Mouse (Mus musculus): ENCODE measurements around the gene Cdc42ep3. TPM values are rescaled to one million over a fixed set of nuclear protein-coding genes. Genes with fewer than 3 reads are reported as not detected.
A peak's percentile ranks its signal among the peaks of the same experiment; 100 is the strongest.

Gene Cdc42ep3
- polyA plus RNA-seq (2017; shearing (Covaris generic)): 10 to 100 TPM; 32.2 to 35.2 TPM

- ATAC-seq: peak; percentile 65
These were observed at the start of gene Cdc42ep3 for GRCm38 (mm10) chr17:79354444-79355270. Gene Cdc42ep3, minus strand, starts transcription at chr17:79355091.

DNA sequence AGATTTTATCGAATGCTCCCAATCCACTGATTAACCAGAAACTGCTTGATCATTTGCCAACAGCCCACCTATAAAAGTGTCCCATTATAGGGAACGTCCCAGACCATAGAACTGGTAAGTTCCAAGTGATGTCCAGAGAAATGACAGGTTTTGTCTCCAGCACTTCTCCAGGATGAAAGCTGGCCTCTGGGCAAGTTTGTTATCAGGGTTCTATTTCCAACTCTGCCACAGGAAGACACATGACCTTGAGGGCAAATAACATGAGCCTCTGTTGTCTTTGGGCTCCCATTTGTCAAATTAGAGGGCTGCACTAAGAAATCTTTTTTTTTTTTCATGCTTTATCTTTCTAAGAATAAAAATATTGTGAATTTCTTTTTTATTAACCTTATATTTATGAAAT lies 45.5 kb upstream of the Cdc42ep3 start:
- no peak for ATAC-seq

DNA sequence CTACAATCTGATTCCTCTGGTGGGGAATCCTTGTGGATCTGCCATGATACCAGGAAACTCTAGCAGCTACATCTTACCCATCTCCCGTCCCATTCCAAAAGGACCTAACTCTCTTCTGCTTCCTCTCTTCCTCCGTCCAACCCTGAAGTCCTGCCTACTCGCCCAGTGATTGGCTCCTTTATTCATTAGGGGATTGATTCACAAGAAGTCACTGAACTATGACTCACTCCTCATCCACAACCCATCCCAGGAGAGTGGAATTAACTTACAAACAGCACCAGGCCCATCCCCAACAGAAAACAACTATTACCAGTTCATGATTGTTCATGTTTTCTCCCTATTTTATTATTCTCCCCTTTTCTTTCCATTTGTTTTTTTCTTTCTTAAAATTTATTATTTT lies 43.5 kb upstream of the Cdc42ep3 start:
- ATAC-seq: no peak

- no peak for ATAC-seq
These were observed 39.9 kb upstream of the Cdc42ep3 start for GRCm38 (mm10) chr17:79394799-79395198.

DNA sequence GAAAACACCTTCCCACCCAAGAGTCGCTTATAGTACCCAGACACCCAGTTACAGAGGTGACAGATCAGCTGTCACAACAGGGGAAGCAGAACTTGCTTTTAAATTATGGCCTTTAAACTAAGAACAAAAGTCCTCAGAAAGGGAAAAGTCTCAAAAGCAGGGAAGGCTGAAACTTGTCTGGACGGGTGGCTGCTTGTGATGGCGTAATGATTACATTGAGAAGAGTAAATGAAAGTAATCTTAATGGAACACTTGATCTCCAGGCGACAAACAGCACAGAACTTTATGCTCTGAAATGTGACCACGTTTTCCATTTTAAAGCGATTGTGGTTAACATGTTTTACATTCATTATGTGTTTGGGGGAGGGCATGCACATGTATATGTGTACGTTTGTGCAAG lies 39.0 kb upstream of the Cdc42ep3 start:
- ATAC-seq: no peak

GRCm38 (mm10) chr17:79387465-79388066 lies 32.7 kb upstream of the Cdc42ep3 start:
- ATAC-seq: no peak

DNA sequence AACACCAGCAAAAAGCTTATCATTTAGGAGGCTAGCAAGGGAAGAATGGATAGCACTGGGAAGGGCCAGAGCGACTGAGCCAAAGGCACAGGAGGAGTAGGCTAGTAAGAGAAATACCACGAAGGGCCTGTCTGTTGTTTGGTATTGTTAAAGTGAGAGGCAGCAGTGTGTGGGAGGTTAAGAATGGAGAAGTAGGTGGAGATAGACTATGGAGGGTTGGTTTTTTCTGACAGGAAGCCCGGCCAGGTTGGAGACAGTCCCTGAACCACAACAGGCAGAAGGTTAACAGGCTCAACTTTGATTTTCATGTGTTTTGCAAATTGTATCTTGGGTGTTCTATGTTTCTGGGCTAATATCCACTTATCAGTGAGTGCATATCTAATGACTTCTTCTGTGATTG lies 26.6 kb upstream of the Cdc42ep3 start:
- ATAC-seq: peak; percentile 33

DNA sequence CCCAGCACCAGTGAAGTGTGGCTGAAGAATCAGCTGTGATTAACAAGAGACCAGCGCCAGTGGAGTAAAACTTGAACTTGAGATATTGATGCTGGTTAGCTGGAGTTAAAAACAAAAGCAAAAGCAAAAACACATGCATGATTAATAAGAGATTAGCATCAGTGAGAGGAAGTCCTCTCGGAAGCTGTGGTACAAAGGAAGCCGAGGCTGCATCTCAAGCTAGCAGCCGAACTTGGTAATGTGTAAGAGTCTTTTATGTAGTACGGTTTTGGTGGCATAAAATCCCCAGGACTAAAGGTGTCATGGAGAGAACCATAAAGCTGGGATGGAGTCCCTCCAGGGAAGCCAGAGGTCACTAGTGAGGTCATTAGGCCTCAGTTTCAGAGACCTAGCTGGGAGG lies 24.3 kb upstream of the Cdc42ep3 start:
- ATAC-seq: peak; percentile 96

GRCm38 (mm10) chr17:79376434-79377210 lies 21.7 kb upstream of the Cdc42ep3 start:
- no peak for ATAC-seq

DNA sequence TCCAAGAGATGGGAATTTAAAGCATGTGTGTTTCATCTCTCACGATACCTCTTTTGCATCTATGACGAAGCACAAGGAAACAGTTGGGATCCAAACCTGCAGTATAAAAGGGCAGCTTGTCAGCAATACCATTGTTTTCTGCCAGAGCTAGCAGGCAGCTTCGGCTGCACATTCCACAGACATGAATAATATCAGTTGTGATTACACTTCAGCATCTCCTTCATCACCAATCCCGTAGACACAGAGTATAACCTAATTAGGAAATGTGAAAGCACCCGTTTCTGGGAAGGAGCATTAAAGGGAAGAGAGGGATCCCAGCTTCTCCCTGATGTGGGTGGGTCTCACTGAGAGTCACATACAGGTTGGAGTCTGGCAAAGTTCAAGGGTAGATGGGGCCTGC lies 18.1 kb upstream of the Cdc42ep3 start:
- ATAC-seq: no peak

GRCm38 (mm10) chr17:79364749-79365450 lies 10.0 kb upstream of the Cdc42ep3 start:
- no peak for ATAC-seq

DNA sequence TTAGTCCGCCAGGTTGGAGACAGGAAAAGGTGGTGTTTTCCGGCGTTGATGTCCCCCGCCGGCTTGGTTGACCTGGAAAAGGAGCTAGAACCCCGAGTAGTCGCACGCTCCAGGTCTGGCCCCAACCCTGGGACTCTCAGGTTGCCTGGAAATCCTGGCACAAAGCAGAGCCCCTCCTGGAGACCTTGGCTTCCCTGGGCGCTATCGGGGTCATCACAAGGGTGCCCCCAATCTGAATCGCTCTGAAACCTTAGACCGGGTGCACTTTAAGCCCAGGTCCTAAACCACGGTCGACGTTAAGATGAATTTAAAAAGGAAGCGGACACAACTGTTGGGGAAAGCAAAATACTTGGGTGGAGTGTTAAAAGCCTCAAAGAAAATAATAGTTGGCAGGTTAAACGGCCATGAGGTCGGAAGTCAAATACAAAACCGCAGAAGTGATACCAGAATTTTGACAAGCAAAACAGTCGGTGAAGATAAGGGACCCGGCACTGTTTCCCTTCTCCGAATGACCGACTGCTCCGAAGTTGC lies 1.2 kb upstream of the Cdc42ep3 start:
- peak; percentile 10 for ATAC-seq

DNA sequence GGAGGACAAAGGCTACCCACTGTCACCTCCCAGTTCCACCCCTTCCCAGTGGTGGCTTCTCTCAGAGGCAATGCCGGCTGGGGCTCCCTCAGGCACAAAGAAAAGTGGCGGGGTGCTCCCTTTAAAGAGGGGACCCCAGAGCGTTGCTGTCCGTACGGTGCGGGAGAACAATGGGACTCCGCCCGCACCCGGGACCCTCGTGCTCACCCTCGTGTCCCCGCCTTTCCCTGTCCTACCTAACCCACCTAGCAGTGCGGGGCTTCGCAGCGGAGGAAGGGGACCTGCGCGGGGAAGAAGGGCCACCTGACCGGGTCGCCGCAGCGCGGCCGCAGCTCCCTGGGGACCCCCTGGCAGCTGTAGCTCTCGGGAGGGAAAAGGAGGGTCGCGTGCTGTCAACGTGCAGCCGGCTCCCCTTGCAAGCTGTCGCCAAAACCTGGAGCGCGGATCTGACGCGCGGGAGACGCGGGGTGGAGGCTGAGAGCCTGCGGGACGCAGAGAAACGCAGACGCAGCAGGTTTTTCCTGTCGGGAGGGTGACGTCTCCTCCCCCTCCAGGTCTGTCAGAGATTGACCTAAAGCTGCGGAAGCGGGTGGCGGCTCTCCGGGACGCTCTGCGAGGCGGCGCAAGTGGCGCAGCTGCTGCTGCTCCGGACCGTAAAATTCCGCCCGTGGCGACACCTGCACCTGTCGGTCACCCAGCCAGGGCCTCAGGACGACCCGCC lies 540 bp upstream of the Cdc42ep3 start:
- peak; percentile 61 for ATAC-seq

DNA sequence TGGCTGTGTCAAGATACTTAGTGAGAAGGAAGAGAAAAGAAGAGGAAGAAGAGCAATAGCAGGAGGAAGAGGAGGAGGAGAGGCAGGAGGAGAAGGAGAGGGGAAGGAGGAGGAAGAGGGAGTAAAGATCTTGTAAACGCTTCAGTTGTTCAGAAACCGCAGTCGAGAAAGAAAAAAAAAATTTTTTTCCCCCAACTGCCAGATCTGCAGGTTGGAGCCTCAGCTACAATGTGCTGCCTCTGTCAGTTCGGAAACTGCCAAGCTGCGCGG lies 782 bp downstream of the Cdc42ep3 start:
- ATAC-seq: no peak

- no peak for ATAC-seq
These were observed 1.3 kb downstream of the Cdc42ep3 start for GRCm38 (mm10) chr17:79353446-79354173.

GRCm38 (mm10) chr17:79350751-79351191 lies 4.1 kb downstream of the Cdc42ep3 start:
- no peak for ATAC-seq

DNA sequence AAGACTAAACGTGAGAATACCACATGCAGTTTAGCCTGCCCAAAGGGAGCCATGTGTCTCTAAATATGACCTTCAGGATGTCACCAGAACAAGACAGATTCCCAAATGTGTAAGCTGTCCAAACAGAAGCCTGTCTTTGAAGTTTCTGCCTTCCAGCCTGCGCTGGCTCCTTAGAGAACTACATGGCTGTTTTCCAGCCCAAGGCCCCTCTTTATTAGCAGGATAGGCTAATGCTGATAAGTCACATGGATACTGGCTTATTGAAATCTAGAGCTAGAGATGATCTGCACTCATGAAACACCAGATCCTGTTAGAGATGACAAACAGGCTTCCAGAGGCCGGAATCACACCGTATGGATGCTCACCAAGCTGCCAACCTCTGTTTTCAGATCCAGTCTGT lies 5.5 kb downstream of the Cdc42ep3 start:
- ATAC-seq: no peak

DNA sequence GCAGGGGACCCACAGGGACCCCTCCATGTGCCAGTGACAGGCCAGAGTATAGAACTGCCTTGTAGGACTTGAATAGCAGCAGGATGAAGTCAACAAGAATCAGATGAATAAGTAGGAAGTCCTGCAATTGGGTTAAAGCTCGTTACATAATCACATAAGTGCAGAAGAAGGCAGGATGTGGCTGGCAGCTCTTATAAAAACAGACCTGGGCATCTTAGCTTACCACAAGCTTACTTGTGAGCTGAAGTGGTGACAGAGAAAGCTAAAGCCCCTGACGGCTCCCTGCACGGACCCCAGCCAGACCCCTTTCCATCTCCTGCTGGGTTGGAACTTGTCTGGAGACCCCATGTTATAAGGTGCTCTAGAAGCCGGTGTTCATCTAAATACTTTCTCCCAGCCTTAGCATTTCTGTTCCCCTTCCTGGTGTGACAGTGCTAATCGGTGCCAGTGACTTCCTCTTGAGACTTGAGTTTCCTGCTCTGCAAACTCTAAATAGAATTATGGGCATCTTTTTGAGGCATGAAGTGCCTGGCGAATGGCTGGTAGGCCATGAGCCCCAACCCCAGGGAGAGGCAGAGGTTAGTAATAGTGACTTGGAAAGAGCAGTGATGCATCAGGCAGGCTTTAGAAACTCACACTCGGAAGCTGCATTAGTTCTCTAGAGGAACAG lies 6.8 kb downstream of the Cdc42ep3 start:
- ATAC-seq: peak; percentile 94

GRCm38 (mm10) chr17:79347291-79347690 lies 7.6 kb downstream of the Cdc42ep3 start:
- no peak for ATAC-seq

DNA sequence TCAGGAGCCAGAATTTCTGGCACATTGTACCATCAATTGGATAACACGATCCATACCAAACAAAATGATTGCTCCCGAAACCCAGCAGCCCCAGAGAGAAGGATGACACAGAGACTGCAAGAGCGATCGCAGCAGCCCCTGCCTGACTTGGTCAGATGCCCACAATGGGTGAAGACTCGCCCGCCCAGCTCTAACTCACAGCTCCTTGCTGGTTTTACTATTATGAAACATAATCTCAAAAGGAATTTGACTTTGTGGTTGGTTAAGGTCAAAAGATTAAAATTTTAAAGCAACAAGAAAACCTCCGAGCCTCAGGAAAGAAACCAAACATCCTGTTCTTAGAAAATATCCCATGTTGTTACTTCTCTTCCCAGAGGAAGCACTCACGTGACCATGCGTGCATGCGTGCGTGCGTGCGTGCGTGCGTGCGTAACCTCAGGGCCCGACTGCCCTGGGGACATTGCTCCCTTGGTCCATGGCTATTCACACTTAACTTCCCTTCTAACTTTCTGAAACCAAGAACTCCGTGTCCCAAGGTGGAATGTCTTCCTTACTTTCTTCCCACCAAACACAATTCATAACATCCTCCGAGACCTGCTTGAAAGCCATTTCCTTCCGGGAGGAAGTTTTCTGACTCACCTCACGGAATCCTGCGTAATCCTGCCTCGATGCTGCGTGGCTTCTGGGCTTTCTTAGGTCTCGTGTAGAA lies 9.7 kb downstream of the Cdc42ep3 start:
- no peak for ATAC-seq
